Mouse (Mus musculus) layer of hippocampus, adult 2 months (tissue): Measurements from ENCODE around the gene Lurap1. TPM values are rescaled to one million over a fixed set of nuclear protein-coding genes. Genes with fewer than 3 reads are reported as not detected.
A peak's percentile ranks its signal among the peaks of the same experiment; 100 is the strongest.

ENCODE experiments used
- DNase-seq, 2 experiments: peaks; one replicate each; pipeline ENCODE4 v3.0.0; 2022; ENCODE audit warnings: low spot score in 2 of 2
- H3K27ac ChIP-seq: fragments of 200-600 bp; 2 replicates; pipeline ENCODE4 v1.8.1; 2022
- H3K4me3 ChIP-seq: fragments of 200-600 bp; 2 replicates; pipeline ENCODE4 v1.8.1; 2022; ENCODE audit warnings: mild to moderate bottlenecking
- CTCF ChIP-seq: fragments of 200-600 bp; conservative IDR thresholded peaks from 2 replicates; pipeline ENCODE4 v1.8.1; 2022; ENCODE audit warnings: antibody characterized with exemption, mild to moderate bottlenecking, moderate library complexity
- total RNA-seq, 2 experiments: library from RNA; stranded (reverse); gene quantifications; 2 replicates each; pipeline ENCODE4 v1.2.3; 2021

Gene Lurap1
- total RNA-seq, 2 experiments from 2014 or later: 23.4 to 25.8 TPM

- peak in 1 of 2 experiments; percentile 42 for DNase-seq
- H3K4me3 ChIP-seq: peak overlapping the region; percentile 91
Measured at GRCm38 (mm10) chr4:116150156-116150861, 829 bp downstream of the Lurap1 start.

GRCm38 (mm10) chr4:116149812-116150155, 1.4 kb downstream of the Lurap1 start:
- DNase-seq: no peak
- Histone ChIP-seq H3K27ac (peak overlapping the region; percentile 98), H3K4me3 (peak overlapping the region; percentile 91)
- no peak for TF ChIP-seq CTCF

More at GRCm38 (mm10) chr4:116150156-116150861, 829 bp downstream of the Lurap1 start:
- no peak for TF ChIP-seq CTCF
- peak overlapping the region; percentile 98 for H3K27ac ChIP-seq

- Histone ChIP-seq H3K4me3 (peak overlapping the region; percentile 83), H3K27ac (peak overlapping the region; percentile 93)
- DNase-seq: peak in 1 of 2 experiments; percentile 80
- TF ChIP-seq CTCF: no peak
Measured at GRCm38 (mm10) chr4:116143891-116144717, 7.0 kb downstream of the Lurap1 start.

- peak overlapping the region; percentile 93 for H3K27ac ChIP-seq
- peak; percentile 14; the same call in 1 of the 2 replicates for TF ChIP-seq CTCF
- no peak for DNase-seq
- H3K4me3 ChIP-seq: peak overlapping the region; percentile 83
Measured at GRCm38 (mm10) chr4:116143317-116143811, 7.8 kb downstream of the Lurap1 start.

GRCm38 (mm10) chr4:116142269-116142668, 8.9 kb downstream of the Lurap1 start:
- H3K27ac ChIP-seq: peak overlapping the region; percentile 53; the same call in 1 of the 2 replicates
- no peak for TF ChIP-seq CTCF

GRCm38 (mm10) chr4:116141736-116142135, 9.4 kb downstream of the Lurap1 start:
- peak overlapping the region; percentile 53 for H3K27ac ChIP-seq
- TF ChIP-seq CTCF: no peak
- H3K4me3 ChIP-seq: no peak overlapping the region; the same call in 1 of the 2 replicates
- DNase-seq: no peak

More at GRCm38 (mm10) chr4:116142269-116142668, 8.9 kb downstream of the Lurap1 start:
- no peak overlapping the region; the same call in 1 of the 2 replicates for H3K4me3 ChIP-seq
- no peak for DNase-seq

- Histone ChIP-seq H3K4me3 (peak overlapping the region; percentile 15; the same call in 1 of the 2 replicates), H3K27ac (peak overlapping the region; percentile 53)
- no peak for TF ChIP-seq CTCF
- no peak for DNase-seq
Measured at GRCm38 (mm10) chr4:116140801-116141574, 10.2 kb downstream of the Lurap1 start.

GRCm38 (mm10) chr4:116137421-116137996, 13.6 kb downstream of the Lurap1 start:
- no peak for TF ChIP-seq CTCF
- no peak for DNase-seq
- Histone ChIP-seq H3K4me3 (no peak overlapping the region), H3K27ac (0 out of 2 replicates have a peak overlapping the region, but pooled peaks have one; percentile 14)

GRCm38 (mm10) chr4:116134990-116135389, 16.1 kb downstream of the Lurap1 start:
- TF ChIP-seq CTCF: peak; percentile 91
- Histone ChIP-seq H3K4me3 (no peak overlapping the region), H3K27ac (peak overlapping the region; percentile 54; the same call in 1 of the 2 replicates)
- DNase-seq: no peak

GRCm38 (mm10) chr4:116133126-116133525, 18.0 kb downstream of the Lurap1 start:
- TF ChIP-seq CTCF: no peak

GRCm38 (mm10) chr4:116127956-116128355, 23.2 kb downstream of the Lurap1 start:
- H3K4me3 ChIP-seq: no peak overlapping the region
- no peak for DNase-seq
- peak overlapping the region; percentile 16; the same call in 1 of the 2 replicates for H3K27ac ChIP-seq
- no peak for TF ChIP-seq CTCF

More at GRCm38 (mm10) chr4:116133126-116133525, 18.0 kb downstream of the Lurap1 start:
- Histone ChIP-seq H3K4me3 (no peak overlapping the region), H3K27ac (no peak overlapping the region)
- no peak for DNase-seq

GRCm38 (mm10) chr4:116125803-116126386, 25.2 kb downstream of the Lurap1 start:
- Histone ChIP-seq H3K4me3 (no peak overlapping the region), H3K27ac (0 out of 2 replicates have a peak overlapping the region, but pooled peaks have one; percentile 23)
- peak; percentile 25 for TF ChIP-seq CTCF
- DNase-seq: no peak
